Mouse (Mus musculus) embryonic facial prominence, embryonic 11.5 days (tissue): ENCODE data around the gene Mccc1. TPM values are rescaled to one million over a fixed set of nuclear protein-coding genes. Genes with fewer than 3 reads are reported as not detected.
A peak's percentile ranks its signal among the peaks of the same experiment; 100 is the strongest.

Experiments
- ATAC-seq: fragments of 200-750 bp; cut with Nextera tagmentation; replicated peaks from 2 replicates; pipeline ENCODE4 v1.8.0; 2017; ENCODE audit warnings: low read depth; ENCODE audit not compliant: insufficient number of reproducible peaks, low FRiP score, low TSS enrichment
- DNase-seq: peaks from one replicate; pipeline ENCODE4 v3.0.0-alpha.2; 2015; ENCODE audit warnings: low spot score
- H3K27ac ChIP-seq: fragments of 300-500 bp; sonication (generic); replicated peaks from 2 replicates; pipeline ENCODE4 v1.5.1; 2014; ENCODE audit warnings: mild to moderate bottlenecking, low read depth, low read length, control low read depth
- H3K27me3 ChIP-seq: fragments of 300-500 bp; sonication (generic); 2 replicates; pipeline ENCODE4 v1.6.1; 2014; ENCODE audit warnings: mild to moderate bottlenecking, low read length, moderate library complexity, mixed read lengths; ENCODE audit not compliant: control insufficient read depth, insufficient read depth
- H3K36me3 ChIP-seq: fragments of 300-500 bp; sonication (generic); replicated peaks from 2 replicates; pipeline ENCODE4 v1.6.1; 2014; ENCODE audit warnings: low read depth, mild to moderate bottlenecking, low read length, moderate library complexity, mixed read lengths; ENCODE audit not compliant: control insufficient read depth, insufficient read depth
- H3K4me1 ChIP-seq: fragments of 300-500 bp; sonication (generic); 2 replicates; pipeline ENCODE4 v1.6.1; 2014; ENCODE audit warnings: low read length, mixed read lengths; ENCODE audit not compliant: control insufficient read depth, insufficient read depth
- H3K4me2 ChIP-seq: fragments of 300-500 bp; sonication (generic); 2 replicates; pipeline ENCODE4 v1.6.1; 2014; ENCODE audit warnings: low read depth, mild to moderate bottlenecking, control low read depth, low read length, moderate library complexity
- H3K4me3 ChIP-seq: fragments of 300-500 bp; sonication (generic); 2 replicates; pipeline ENCODE4 v1.5.1; 2014; ENCODE audit warnings: low read depth, low read length, control low read depth
- H3K9ac ChIP-seq: fragments of 300-500 bp; sonication (generic); replicated peaks from 2 replicates; pipeline ENCODE4 v1.6.1; 2014; ENCODE audit warnings: mild to moderate bottlenecking, control low read depth, low read length
- H3K9me3 ChIP-seq: fragments of 300-500 bp; sonication (generic); replicated peaks from 2 replicates; pipeline ENCODE4 v1.6.1; 2016; ENCODE audit warnings: mild to moderate bottlenecking, low read length, inconsistent platforms, mixed read lengths; ENCODE audit not compliant: control insufficient read depth
- WGBS: fragments of 180-500 bp; shearing (Covaris S2); extraction: QIAGEN DNeasy Blood & Tissue Kit; methylation state at CpG from one replicate; pipeline ENCODE4 v1.1.7; 2014; 5-methylcytosine and 5-hydroxymethylcytosine counted together
- polyA plus RNA-seq: library from polyadenylated mRNA; unstranded; fragments of >200 nt; fragmentation: Nextera tagmentation; extraction: Ambion mirVana; gene quantifications from 2 replicates; pipeline ENCODE4 v1.2.1, GENCODE M21; 2014

Mccc1 gene
- polyA plus RNA-seq, 1 experiment from 2014 or later = 42.6 TPM

- DNase-seq (peak; percentile 31), ATAC-seq (0 out of 2 replicates have a peak, but pooled peaks have one; percentile 29)
- Histone ChIP-seq H3K36me3 (no peaks in the 10 kb centered on the region), H3K27ac (no peak overlapping the region), H3K9me3 (no peaks in the 10 kb centered on the region), H3K4me1 (no peaks in the 10 kb centered on the region), H3K4me2 (no peak overlapping the region), H3K4me3 (no peak overlapping the region), H3K27me3 (no peaks in the 10 kb centered on the region), H3K9ac (no peak overlapping the region)
- WGBS = 90% methylated on average over 4 of the region's 4 CpGs
Measured at GRCm38 (mm10) chr3:35972985-35973384, 27.5 kb downstream of the Mccc1 start.

GRCm38 (mm10) chr3:35971149-35971548 is 29.3 kb downstream of the Mccc1 start:
- H3K4me1 ChIP-seq = no peaks in the 10 kb centered on the region
- no peaks in the 10 kb centered on the region for H3K9me3 ChIP-seq
- ATAC-seq (no peak), DNase-seq (no peak)
- no peak overlapping the region for H3K4me3 ChIP-seq
- H3K9ac ChIP-seq = no peak overlapping the region
- H3K4me2 ChIP-seq = no peak overlapping the region
- no peak overlapping the region for H3K27ac ChIP-seq
- no peaks in the 10 kb centered on the region for H3K27me3 ChIP-seq
- no peaks in the 10 kb centered on the region for H3K36me3 ChIP-seq
- WGBS = 91% methylated on average over 12 of the region's 12 CpGs

GRCm38 (mm10) chr3:35970441-35970840 is 30.0 kb downstream of the Mccc1 start:
- H3K9ac ChIP-seq = no peak overlapping the region
- WGBS = 90% methylated on average over 4 of the region's 4 CpGs
- H3K4me1 ChIP-seq = no peaks in the 10 kb centered on the region
- DNase-seq = no peak
- no peak overlapping the region for H3K4me3 ChIP-seq
- H3K36me3 ChIP-seq = no peaks in the 10 kb centered on the region
- ATAC-seq = no peak
- no peaks in the 10 kb centered on the region for H3K27me3 ChIP-seq
- no peak overlapping the region for H3K27ac ChIP-seq
- no peaks in the 10 kb centered on the region for H3K9me3 ChIP-seq
- no peak overlapping the region for H3K4me2 ChIP-seq

- Histone ChIP-seq H3K27ac (no peak overlapping the region), H3K9me3 (no peaks in the 10 kb centered on the region), H3K9ac (no peak overlapping the region), H3K27me3 (no peaks in the 10 kb centered on the region), H3K4me2 (no peak overlapping the region), H3K4me3 (no peak overlapping the region), H3K4me1 (no peaks in the 10 kb centered on the region), H3K36me3 (no peaks in the 10 kb centered on the region)
- DNase-seq = no peak
- ATAC-seq = no peak
- 94% methylated on average over 8 of the region's 8 CpGs for WGBS
Measured at GRCm38 (mm10) chr3:35967366-35967921, 33.0 kb downstream of the Mccc1 start.

GRCm38 (mm10) chr3:35966493-35966892 is 34.0 kb downstream of the Mccc1 start:
- Histone ChIP-seq H3K4me2 (no peak overlapping the region), H3K36me3 (no peaks in the 10 kb centered on the region), H3K4me1 (no peaks in the 10 kb centered on the region), H3K27me3 (no peaks in the 10 kb centered on the region), H3K9me3 (no peaks in the 10 kb centered on the region), H3K27ac (no peak overlapping the region), H3K9ac (no peak overlapping the region), H3K4me3 (no peak overlapping the region)
- ATAC-seq = no peak
- DNase-seq = no peak
- WGBS = 90% methylated on average over 2 of the region's 2 CpGs

GRCm38 (mm10) chr3:35964928-35965327 is 35.5 kb downstream of the Mccc1 start:
- Histone ChIP-seq H3K4me1 (no peaks in the 10 kb centered on the region), H3K9ac (no peak overlapping the region), H3K27ac (no peak overlapping the region), H3K4me2 (no peak overlapping the region), H3K36me3 (no peaks in the 10 kb centered on the region), H3K27me3 (no peaks in the 10 kb centered on the region), H3K4me3 (no peak overlapping the region), H3K9me3 (no peaks in the 10 kb centered on the region)
- WGBS = 88% methylated on average over 4 of the region's 4 CpGs
- ATAC-seq (no peak), DNase-seq (no peak)

- Histone ChIP-seq H3K4me2 (no peak overlapping the region), H3K27me3 (no peaks in the 10 kb centered on the region), H3K4me1 (no peaks in the 10 kb centered on the region), H3K4me3 (no peak overlapping the region), H3K36me3 (no peaks in the 10 kb centered on the region), H3K9me3 (no peaks in the 10 kb centered on the region), H3K27ac (no peak overlapping the region), H3K9ac (no peak overlapping the region)
- DNase-seq (no peak), ATAC-seq (no peak)
- WGBS = 93% methylated on average over 5 of the region's 5 CpGs
Measured at GRCm38 (mm10) chr3:35963921-35964320, 36.6 kb downstream of the Mccc1 start.

GRCm38 (mm10) chr3:35963401-35963800 is 37.1 kb downstream of the Mccc1 start:
- 94% methylated on average over 4 of the region's 4 CpGs for WGBS
- Histone ChIP-seq H3K27ac (no peak overlapping the region), H3K27me3 (no peaks in the 10 kb centered on the region), H3K4me3 (no peak overlapping the region), H3K36me3 (no peaks in the 10 kb centered on the region), H3K4me2 (no peak overlapping the region), H3K9ac (no peak overlapping the region), H3K4me1 (no peaks in the 10 kb centered on the region), H3K9me3 (no peaks in the 10 kb centered on the region)
- DNase-seq = no peak
- no peak for ATAC-seq
